Mouse (Mus musculus): ENCODE data around the gene Asb15. TPM values are rescaled to one million over a fixed set of nuclear protein-coding genes. Genes with fewer than 3 reads are reported as not detected.

The Asb15 gene
- total RNA-seq, 2 experiments from 2014 or later, result not detected

DNA sequence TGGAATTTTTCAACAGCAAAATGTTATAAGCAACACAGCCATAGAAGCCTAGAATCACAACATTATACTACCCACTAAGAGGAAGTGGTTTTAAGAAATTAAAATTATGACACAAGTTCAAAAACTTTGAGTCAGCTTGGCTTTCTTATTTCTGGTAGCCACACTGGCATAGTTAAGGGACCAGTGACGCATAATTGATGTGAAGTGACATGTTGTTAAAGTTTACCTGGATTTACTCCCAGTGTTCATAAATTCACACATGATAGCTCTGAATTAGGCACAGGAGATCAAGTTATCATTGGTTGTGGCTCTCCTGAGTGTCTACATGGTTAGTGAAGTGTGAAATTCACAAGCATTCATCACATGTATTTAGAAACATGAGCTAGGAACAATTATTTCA is 36.9 kb downstream of the Asb15 start:
- no peak for DNase-seq (ENCODE audit: low spot score in 2 of 2)

GRCm38 (mm10) chr6:24568963-24569362 is 41.0 kb downstream of the Asb15 start:
- no peak for DNase-seq (ENCODE audit: low spot score in 2 of 2)

GRCm38 (mm10) chr6:24569711-24570110 is 41.8 kb downstream of the Asb15 start:
- no peak for DNase-seq (ENCODE audit: low spot score in 2 of 2)

DNA sequence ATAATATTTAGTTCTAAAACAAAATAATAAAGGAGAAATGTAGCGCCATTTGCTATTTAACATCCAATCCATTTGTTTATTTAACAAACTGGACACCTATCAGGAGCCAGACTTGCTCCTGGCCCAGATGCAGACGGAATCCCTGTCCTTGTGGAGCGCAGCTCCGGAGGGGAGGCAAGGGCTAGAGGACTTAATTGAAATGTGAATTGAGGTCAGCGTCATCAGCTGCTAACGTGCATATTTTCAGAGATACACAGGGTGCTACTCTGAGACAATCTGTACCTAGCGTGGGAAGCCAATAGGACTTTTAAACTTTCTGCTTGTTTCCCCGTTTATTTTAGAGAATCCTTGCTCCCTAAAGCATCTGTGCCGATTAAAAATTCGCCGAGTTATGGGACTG is 42.3 kb downstream of the Asb15 start:
- DNase-seq (ENCODE audit: low spot score in 2 of 2), result no peak

- no peak for DNase-seq (ENCODE audit: low spot score in 2 of 2)
These were observed 43.2 kb downstream of the Asb15 start for GRCm38 (mm10) chr6:24571126-24571525.

- no peak for DNase-seq (ENCODE audit: low spot score in 2 of 2)
These were observed 44.5 kb downstream of the Asb15 start for GRCm38 (mm10) chr6:24572431-24572830.

- DNase-seq (ENCODE audit: low spot score in 2 of 2), result no peak
These were observed 45.4 kb downstream of the Asb15 start for GRCm38 (mm10) chr6:24573319-24573718.

- DNase-seq (ENCODE audit: low spot score in 2 of 2), result no peak
These were observed 55.5 kb downstream of the Asb15 start for GRCm38 (mm10) chr6:24583456-24583855.

GRCm38 (mm10) chr6:24585431-24586310 is 57.7 kb downstream of the Asb15 start:
- no peak for DNase-seq (ENCODE audit: low spot score in 2 of 2)

DNA sequence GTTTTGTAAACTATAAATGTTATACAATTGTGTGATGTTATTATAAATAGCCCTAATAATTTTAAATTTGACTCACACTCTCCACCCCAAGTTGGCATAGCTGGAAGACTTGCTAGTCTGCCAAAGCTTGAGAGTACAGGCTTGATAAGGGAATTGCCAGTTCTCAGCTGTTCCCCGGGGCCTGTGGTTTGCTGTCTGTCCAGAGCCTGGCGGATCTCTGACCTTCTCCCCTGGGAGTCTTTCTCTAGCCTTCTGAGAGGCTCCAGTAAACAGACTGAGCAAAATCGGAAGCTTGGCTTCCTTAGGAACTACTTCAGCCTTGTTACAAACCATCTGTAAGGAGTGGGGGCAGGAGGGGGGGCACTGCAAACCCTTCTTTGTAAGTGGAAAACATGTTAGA is 58.9 kb downstream of the Asb15 start:
- no peak for DNase-seq (ENCODE audit: low spot score in 2 of 2)

- DNase-seq (ENCODE audit: low spot score in 2 of 2), result no peak
These were observed 62.3 kb downstream of the Asb15 start for GRCm38 (mm10) chr6:24590282-24590681.

- no peak for DNase-seq (ENCODE audit: low spot score in 2 of 2)
These were observed 63.7 kb downstream of the Asb15 start for GRCm38 (mm10) chr6:24591525-24592218.

- no peak for DNase-seq (ENCODE audit: low spot score in 2 of 2)
These were observed 69.6 kb downstream of the Asb15 start, which contains the start of gene Lmod2 for GRCm38 (mm10) chr6:24597500-24597899. Gene Lmod2 (plus strand): TSS chr6:24597762.

GRCm38 (mm10) chr6:24599179-24599578 is 71.2 kb downstream of the Asb15 start:
- no peak for DNase-seq (ENCODE audit: low spot score in 2 of 2)

DNA sequence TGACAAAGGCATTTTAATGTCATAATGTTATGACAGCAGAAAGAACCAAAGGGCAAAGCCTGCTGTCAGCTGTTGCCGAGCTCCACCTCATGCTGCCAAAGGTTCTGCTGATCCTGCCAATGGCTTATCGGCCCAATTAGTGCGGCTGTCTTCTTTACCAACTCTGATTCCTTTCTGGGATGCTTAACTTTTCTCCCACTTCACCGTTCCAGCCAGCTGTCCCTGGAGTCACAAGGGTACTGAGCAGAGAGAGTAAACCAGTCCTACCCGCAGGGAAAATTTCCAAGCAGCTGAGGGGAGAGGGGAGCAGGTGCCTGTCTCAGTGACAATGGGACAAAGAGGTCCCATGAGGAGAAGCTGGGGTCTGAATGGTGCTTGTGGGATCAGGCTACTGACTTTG is 71.7 kb downstream of the Asb15 start:
- DNase-seq (ENCODE audit: low spot score in 2 of 2), result no peak

DNA sequence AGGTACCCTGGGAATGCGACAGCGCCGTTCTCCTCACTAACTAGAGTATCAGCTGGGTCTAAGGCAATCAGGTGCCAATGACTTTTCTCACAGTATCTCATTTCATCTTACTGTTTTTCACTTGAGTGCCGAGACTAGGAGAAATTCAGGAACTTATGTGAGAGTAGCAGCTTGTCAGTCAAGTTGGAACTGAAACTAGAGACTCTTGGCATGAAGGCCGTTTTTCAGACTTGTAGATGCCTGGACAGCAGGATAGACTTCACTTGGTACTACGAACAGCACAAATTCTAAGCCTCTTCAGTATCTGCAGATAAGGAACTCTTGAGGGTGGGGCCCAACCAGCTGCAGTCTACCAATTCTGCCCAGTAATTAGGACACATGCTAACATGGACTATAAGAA is 72.2 kb downstream of the Asb15 start:
- DNase-seq (ENCODE audit: low spot score in 2 of 2), result no peak

DNA sequence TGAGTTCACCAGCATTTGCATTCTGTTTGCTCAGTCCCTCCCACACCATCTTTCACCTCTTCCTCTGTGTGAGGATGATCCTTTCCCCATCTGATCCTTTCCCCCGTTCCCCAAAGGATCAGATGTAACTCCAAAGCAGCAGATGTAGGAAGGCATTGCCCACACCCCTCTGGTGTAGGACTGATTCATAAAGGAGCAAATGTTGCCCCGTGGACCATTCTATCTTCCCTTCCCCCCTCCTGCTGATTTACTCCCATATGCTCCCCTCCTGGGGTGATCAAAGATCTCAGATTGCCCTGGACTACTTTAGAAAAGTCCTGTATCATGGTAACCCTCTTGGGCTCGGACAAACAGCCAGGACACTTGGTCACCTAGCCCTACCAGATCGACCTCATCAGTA is 72.8 kb downstream of the Asb15 start:
- DNase-seq (ENCODE audit: low spot score in 2 of 2), result no peak

GRCm38 (mm10) chr6:24601668-24602067 is 73.7 kb downstream of the Asb15 start:
- no peak for DNase-seq (ENCODE audit: low spot score in 2 of 2)

DNA sequence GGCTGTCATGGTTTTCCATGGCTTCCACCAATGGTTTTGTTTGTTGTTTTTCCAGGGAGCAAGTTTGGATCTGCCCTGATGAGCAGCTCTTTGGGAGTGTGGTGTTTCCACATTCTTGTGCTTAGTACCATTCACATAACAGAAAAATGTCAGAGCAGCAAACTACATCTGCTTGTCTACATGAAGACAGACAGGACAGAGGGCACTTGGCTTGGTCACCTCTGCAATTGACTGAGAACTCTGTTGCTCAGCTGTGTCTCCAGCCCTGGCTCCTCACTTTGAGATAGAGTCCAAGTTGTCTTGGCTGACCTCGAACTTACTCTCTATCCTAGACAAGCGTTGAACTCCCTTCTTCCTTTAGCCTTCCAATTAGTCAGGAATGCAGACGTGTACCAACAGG is 74.4 kb downstream of the Asb15 start:
- no peak for DNase-seq (ENCODE audit: low spot score in 2 of 2)

- no peak for DNase-seq (ENCODE audit: low spot score in 2 of 2)
These were observed 75.0 kb downstream of the Asb15 start for GRCm38 (mm10) chr6:24602993-24603392.

GRCm38 (mm10) chr6:24604289-24604688 is 76.3 kb downstream of the Asb15 start:
- no peak for DNase-seq (ENCODE audit: low spot score in 2 of 2)

- no peak for DNase-seq (ENCODE audit: low spot score in 2 of 2)
These were observed 77.7 kb downstream of the Asb15 start for GRCm38 (mm10) chr6:24605631-24606030.

All from left cerebral cortex, adult 18-20 months (tissue).